Mouse (Mus musculus): ENCODE data around the gene Sfi1. TPM values are rescaled to one million over a fixed set of nuclear protein-coding genes. Genes with fewer than 3 reads are reported as not detected.
"Not testable (repeated sequence)": the region's sequence is repeated elsewhere in the genome, so short reads cannot be mapped to it uniquely, and the experiment has no call there.

Sfi1 gene
- polyA plus RNA-seq, 1 experiment from 2014 or later, result 8.0 TPM

DNA sequence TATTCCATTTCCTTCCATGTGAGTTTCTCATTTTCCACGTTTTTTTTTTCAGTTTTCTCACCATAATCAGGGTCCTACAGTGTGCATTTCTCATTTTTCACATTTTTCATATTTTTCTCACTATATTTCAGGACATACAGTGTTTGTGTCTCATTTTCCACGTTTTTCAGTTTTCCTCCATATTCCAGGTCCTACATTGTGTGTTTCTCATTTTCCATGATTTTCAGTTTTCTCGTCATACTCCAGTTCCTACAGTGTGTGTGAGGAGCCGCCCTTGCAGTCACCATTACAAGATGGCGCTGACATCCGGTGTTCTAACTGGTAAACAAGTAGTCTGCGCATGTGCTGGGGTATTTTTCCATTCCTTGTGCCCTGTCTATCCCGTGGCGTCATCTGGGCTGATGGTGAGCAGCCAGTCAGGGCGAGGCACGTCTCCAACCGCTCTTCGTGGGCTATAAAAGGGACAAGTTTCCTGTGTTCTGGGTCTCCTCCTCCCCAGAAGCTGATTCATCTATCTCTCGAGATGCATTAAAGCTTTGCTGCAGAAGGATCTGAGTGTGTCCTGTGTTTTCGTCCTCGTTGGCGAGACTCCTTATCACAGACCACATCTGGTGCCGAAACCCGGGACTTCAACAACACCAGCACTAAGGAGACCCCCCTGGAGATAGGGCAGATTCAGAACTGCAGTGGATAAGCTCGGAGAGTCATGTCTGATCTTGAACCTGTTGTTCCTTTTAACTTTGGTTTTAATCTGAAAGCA lies 88.6 kb downstream of the Sfi1 start:
- H3K27me3 ChIP-seq (ENCODE audit: control insufficient read depth, insufficient read depth, low read length); ATAC-seq (ENCODE audit: low FRiP score); H3K4me3 ChIP-seq (ENCODE audit: low read depth, low read length); DNase-seq (ENCODE audit: low spot score, missing footprints); H3K27ac ChIP-seq (ENCODE audit: low read depth, low read length); H3K9ac ChIP-seq (ENCODE audit: low read length); H3K36me3 ChIP-seq (ENCODE audit: control insufficient read depth, insufficient read depth, low read length); H3K4me2 ChIP-seq; H3K4me1 ChIP-seq (ENCODE audit: control insufficient read depth, insufficient read depth, low read length): not testable (repeated sequence)
- H3K9me3 ChIP-seq (ENCODE audit: control insufficient read depth, low read length), result peaks cover 36% of the 10 kb centered on the region
- 85% methylated on average over 20 of the region's 20 CpGs for WGBS

DNA sequence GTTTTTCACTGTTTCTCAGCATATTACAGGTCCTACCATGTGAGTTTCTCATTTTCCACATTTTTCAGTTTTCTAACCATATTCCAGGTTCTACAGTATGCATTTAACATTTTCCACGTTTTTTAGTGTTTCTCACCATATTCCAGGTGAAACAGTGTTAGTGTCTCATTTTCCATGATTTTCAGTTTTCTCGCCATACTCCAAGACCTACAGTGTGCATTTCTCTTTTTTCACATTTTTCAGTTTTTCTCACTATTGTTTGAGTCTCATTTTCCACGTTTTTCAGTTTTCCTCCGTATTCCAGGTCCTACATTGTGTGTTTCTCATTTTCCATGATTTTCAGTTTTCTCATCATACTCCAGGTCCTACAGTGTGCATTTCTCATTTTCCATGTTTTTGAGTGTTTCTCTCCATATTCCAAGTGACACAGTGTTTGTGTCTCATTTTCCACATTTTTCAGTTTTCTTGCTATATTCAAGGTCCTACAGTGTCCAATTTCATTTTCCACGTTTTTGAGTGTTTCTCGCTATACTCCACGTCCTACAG lies 89.6 kb downstream of the Sfi1 start:
- no peak for DNase-seq (ENCODE audit: low spot score, missing footprints)
- Histone ChIP-seq H3K4me1 (ENCODE audit: control insufficient read depth, insufficient read depth, low read length) (no peaks in the 10 kb centered on the region), H3K36me3 (ENCODE audit: control insufficient read depth, insufficient read depth, low read length) (no peaks in the 10 kb centered on the region), H3K4me3 (ENCODE audit: low read depth, low read length) (no peak overlapping the region), H3K9me3 (ENCODE audit: control insufficient read depth, low read length) (peaks cover 36% of the 10 kb centered on the region), H3K27me3 (ENCODE audit: control insufficient read depth, insufficient read depth, low read length) (no peaks in the 10 kb centered on the region), H3K4me2 (no peak overlapping the region), H3K9ac (ENCODE audit: low read length) (no peak overlapping the region), H3K27ac (ENCODE audit: low read depth, low read length) (no peak overlapping the region)
- 77% methylated on average over 7 of the region's 7 CpGs for WGBS
- ATAC-seq (ENCODE audit: low FRiP score), result peak; percentile 77; the same call in 1 of the 2 replicates

DNA sequence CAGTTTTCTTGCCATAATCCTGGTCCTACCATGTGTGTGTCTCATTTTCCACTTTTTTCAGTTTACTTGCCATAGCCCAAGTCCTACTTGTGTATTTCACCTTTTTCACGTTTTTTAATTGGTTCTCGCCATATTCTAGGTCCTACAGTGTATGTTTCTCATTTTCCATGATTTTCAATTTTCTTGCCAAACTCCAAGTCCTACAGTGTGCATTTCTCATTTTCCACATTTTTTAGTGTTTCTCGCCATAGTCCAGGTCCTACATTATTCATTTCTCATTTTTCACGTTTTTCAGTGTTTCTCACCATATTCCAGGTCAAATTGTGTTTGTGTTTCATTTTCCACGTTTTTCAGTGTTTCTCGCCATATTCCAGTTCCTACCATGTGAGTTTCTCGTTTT lies 90.6 kb downstream of the Sfi1 start:
- H3K27me3 ChIP-seq (ENCODE audit: control insufficient read depth, insufficient read depth, low read length); H3K9ac ChIP-seq (ENCODE audit: low read length); H3K4me1 ChIP-seq (ENCODE audit: control insufficient read depth, insufficient read depth, low read length); H3K27ac ChIP-seq (ENCODE audit: low read depth, low read length); H3K36me3 ChIP-seq (ENCODE audit: control insufficient read depth, insufficient read depth, low read length); H3K4me2 ChIP-seq; H3K4me3 ChIP-seq (ENCODE audit: low read depth, low read length); DNase-seq (ENCODE audit: low spot score, missing footprints): not testable (repeated sequence)
- WGBS, result 79% methylated on average over 7 of the region's 7 CpGs
- ATAC-seq (ENCODE audit: low FRiP score), result peak; percentile 27; the same call in 1 of the 2 replicates
- peaks cover 36% of the 10 kb centered on the region for H3K9me3 ChIP-seq (ENCODE audit: control insufficient read depth, low read length)

DNA sequence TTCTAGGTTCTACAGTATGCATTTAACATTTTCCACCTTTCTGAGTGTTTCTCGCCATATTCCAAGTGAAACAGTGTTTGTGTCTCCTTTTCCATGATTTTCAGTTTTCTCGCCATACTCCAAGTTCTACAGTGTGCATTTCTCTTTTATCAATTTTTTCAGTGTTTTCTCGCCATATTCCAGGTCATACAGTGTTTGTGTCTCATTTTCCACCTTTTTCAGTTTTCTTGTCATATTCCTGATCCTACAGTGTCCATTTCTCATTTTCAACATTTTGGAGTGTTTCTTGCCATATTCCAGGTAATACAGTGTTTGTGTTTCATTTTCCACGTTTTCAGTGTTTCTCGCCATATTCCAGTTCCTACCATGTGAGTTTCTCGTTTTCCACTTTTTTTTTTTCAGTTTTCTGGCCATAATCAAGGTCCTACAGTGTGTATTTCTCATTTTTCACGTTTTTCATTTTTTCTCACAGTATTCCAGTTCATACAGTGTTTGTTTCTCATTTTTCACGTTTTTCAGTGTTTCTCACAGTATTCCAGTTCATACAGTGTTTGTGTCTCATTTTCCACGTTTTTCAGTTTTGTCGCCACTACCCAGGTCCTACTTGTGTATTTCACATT lies 91.3 kb downstream of the Sfi1 start:
- no peaks in the 10 kb centered on the region for H3K4me1 ChIP-seq (ENCODE audit: control insufficient read depth, insufficient read depth, low read length)
- DNase-seq (ENCODE audit: low spot score, missing footprints) (peak; percentile 89), ATAC-seq (ENCODE audit: low FRiP score) (peak; percentile 52)
- no peak overlapping the region for H3K9ac ChIP-seq (ENCODE audit: low read length)
- no peak overlapping the region for H3K4me3 ChIP-seq (ENCODE audit: low read depth, low read length)
- no peaks in the 10 kb centered on the region for H3K27me3 ChIP-seq (ENCODE audit: control insufficient read depth, insufficient read depth, low read length)
- H3K4me2 ChIP-seq, result no peak overlapping the region
- WGBS, result 71% methylated on average over 10 of the region's 10 CpGs
- no peaks in the 10 kb centered on the region for H3K36me3 ChIP-seq (ENCODE audit: control insufficient read depth, insufficient read depth, low read length)
- no peak overlapping the region for H3K27ac ChIP-seq (ENCODE audit: low read depth, low read length)
- peaks cover 36% of the 10 kb centered on the region for H3K9me3 ChIP-seq (ENCODE audit: control insufficient read depth, low read length)

DNA sequence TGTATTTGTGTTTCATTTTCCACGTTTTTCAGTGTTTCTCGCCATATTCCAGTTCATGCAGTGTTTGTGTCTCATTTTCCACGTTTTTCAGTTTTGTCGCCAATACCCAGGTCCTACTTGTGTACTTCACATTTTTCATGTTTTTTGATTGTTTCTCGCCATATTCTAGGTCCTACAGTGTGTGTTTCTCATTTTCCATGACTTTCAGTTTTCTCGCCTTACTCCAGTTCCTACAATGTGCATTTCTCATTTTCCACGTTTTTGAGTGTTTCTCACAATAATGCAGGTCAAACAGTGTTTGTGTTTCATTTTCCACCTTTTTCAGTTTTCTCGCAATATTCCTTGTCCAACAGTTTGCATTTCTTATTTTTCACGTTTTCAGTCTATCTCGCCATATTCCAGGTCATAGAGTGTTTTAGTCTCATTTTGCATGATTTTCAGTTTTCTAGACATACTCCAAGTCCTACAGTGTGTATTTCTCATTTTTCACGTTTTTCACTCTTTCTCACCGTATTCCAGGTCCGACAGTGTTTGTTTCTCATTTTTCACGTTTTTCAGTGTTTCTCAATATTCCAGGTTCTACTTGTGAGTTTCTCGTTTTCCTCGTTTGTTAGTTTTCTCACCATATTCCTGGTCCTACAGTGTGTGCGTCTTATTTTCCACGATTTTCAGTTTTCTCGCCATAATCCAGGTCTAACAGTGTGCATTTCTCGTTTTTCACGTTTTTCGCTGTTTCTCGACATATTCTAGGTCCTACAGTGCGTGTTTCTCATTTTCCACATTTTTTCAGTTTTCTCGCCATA lies 92.0 kb downstream of the Sfi1 start:
- H3K9me3 ChIP-seq (ENCODE audit: control insufficient read depth, low read length), result peaks cover 36% of the 10 kb centered on the region
- H3K27ac ChIP-seq (ENCODE audit: low read depth, low read length), result no peak overlapping the region
- no peaks in the 10 kb centered on the region for H3K36me3 ChIP-seq (ENCODE audit: control insufficient read depth, insufficient read depth, low read length)
- no peaks in the 10 kb centered on the region for H3K27me3 ChIP-seq (ENCODE audit: control insufficient read depth, insufficient read depth, low read length)
- peak; percentile 59 for ATAC-seq (ENCODE audit: low FRiP score)
- H3K9ac ChIP-seq (ENCODE audit: low read length), result no peak overlapping the region
- no peak overlapping the region for H3K4me3 ChIP-seq (ENCODE audit: low read depth, low read length)
- WGBS, result 82% methylated on average over 25 of the region's 25 CpGs
- no peaks in the 10 kb centered on the region for H3K4me1 ChIP-seq (ENCODE audit: control insufficient read depth, insufficient read depth, low read length)
- no peak overlapping the region for H3K4me2 ChIP-seq
- DNase-seq (ENCODE audit: low spot score, missing footprints), result no peak

DNA sequence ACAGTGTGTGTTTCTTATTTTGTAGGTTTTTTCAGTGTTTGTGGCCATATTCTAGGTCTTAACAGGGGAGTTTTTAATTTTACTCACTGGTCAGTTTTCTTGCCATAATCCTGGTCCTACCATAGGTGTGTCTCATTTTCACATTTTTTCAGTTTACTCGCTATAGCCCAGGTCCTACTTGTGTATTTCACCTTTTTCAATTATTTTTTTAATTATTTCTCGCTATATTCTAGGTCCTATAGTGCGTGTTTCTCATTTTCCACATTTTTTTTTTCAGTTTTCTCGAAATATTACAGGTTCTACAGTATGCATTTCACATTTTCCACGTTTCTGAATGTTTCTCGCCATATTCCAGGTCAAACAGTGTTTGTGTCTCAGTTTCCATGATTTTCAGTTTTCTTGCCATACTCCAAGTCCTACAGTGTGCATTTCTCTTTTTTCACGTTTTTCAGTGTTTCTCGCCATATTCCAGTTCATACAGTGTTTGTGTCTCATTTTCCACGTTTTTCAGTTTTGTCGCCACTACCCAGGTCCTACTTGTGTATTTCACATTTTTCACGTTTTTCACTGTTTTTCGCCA lies 93.1 kb downstream of the Sfi1 start:
- not testable (repeated sequence) for H3K36me3 ChIP-seq (ENCODE audit: control insufficient read depth, insufficient read depth, low read length); H3K27me3 ChIP-seq (ENCODE audit: control insufficient read depth, insufficient read depth, low read length); H3K4me3 ChIP-seq (ENCODE audit: low read depth, low read length); H3K9ac ChIP-seq (ENCODE audit: low read length); H3K27ac ChIP-seq (ENCODE audit: low read depth, low read length); H3K4me1 ChIP-seq (ENCODE audit: control insufficient read depth, insufficient read depth, low read length); H3K4me2 ChIP-seq
- peak; percentile 93 for DNase-seq (ENCODE audit: low spot score, missing footprints)
- 80% methylated on average over 12 of the region's 12 CpGs for WGBS
- H3K9me3 ChIP-seq (ENCODE audit: control insufficient read depth, low read length), result peaks cover 36% of the 10 kb centered on the region
- ATAC-seq (ENCODE audit: low FRiP score), result peak; percentile 73; the same call in 1 of the 2 replicates

Other genes with a start within 250 kb of the Sfi1 start
- 54.5 and 54.7 TPM in 2 replicates for gene Eif4enif1, start 8.9 kb upstream of the Sfi1 start, polyA plus RNA-seq (2014; fragmentation: Nextera tagmentation; extraction: Ambion mirVana)
- 327 and 332 TPM in 2 replicates for gene Drg1, start 73.0 kb upstream of the Sfi1 start, polyA plus RNA-seq (2014; fragmentation: Nextera tagmentation; extraction: Ambion mirVana)
- gene Patz1, start 95.4 kb upstream of the Sfi1 start, polyA plus RNA-seq (2014; fragmentation: Nextera tagmentation; extraction: Ambion mirVana), result 107 and 116 TPM in 2 replicates
- gene Pik3ip1, start 136.9 kb upstream of the Sfi1 start, polyA plus RNA-seq (2014; fragmentation: Nextera tagmentation; extraction: Ambion mirVana), result 10.5 and 12.1 TPM in 2 replicates
- 62.6 and 63.4 TPM in 2 replicates for gene Limk2, start 215.7 kb upstream of the Sfi1 start, polyA plus RNA-seq (2014; fragmentation: Nextera tagmentation; extraction: Ambion mirVana)

All from midbrain, embryonic 11.5 days (tissue).